Mouse (Mus musculus): ENCODE results near the gene Zfp663.

Zfp663 gene

GRCm38 (mm10) chr2:165370348-165370747 lies 1.8 kb upstream of the Zfp663 start:
- DNase-seq (ENCODE audit: low read depth, low spot score), result no peak

- no peak for DNase-seq (ENCODE audit: low read depth, low spot score)
Measured at GRCm38 (mm10) chr2:165367868-165368439, 575 bp downstream of the Zfp663 start.

GRCm38 (mm10) chr2:165367047-165367520 lies 1.4 kb downstream of the Zfp663 start:
- DNase-seq (ENCODE audit: low read depth, low spot score), result peak; percentile 27

- DNase-seq (ENCODE audit: low read depth, low spot score), result peak; percentile 42
Measured at GRCm38 (mm10) chr2:165364334-165365091, 4.0 kb downstream of the Zfp663 start.

GRCm38 (mm10) chr2:165363282-165363681 lies 5.2 kb downstream of the Zfp663 start:
- no peak for DNase-seq (ENCODE audit: low read depth, low spot score)

GRCm38 (mm10) chr2:165360861-165361260 lies 7.7 kb downstream of the Zfp663 start:
- DNase-seq (ENCODE audit: low read depth, low spot score), result peak; percentile 93

GRCm38 (mm10) chr2:165351828-165352513 lies 16.6 kb downstream of the Zfp663 start:
- DNase-seq (ENCODE audit: low read depth, low spot score), result no peak

- no peak for DNase-seq (ENCODE audit: low read depth, low spot score)
Measured at GRCm38 (mm10) chr2:165349466-165349865, 19.1 kb downstream of the Zfp663 start.

- DNase-seq (ENCODE audit: low read depth, low spot score), result no peak
Measured at GRCm38 (mm10) chr2:165346180-165346579, 22.3 kb downstream of the Zfp663 start.

- peak; percentile 35 for DNase-seq (ENCODE audit: low read depth, low spot score)
Measured at GRCm38 (mm10) chr2:165337191-165337590, 31.3 kb downstream of the Zfp663 start.

- DNase-seq (ENCODE audit: low read depth, low spot score), result no peak
Measured at GRCm38 (mm10) chr2:165332610-165333210, 35.8 kb downstream of the Zfp663 start.

- no peak for DNase-seq (ENCODE audit: low read depth, low spot score)
Measured at GRCm38 (mm10) chr2:165329703-165330102, 38.8 kb downstream of the Zfp663 start.

- DNase-seq (ENCODE audit: low read depth, low spot score), result no peak
Measured at GRCm38 (mm10) chr2:165328746-165329145, 39.8 kb downstream of the Zfp663 start.

- no peak for DNase-seq (ENCODE audit: low read depth, low spot score)
Measured at GRCm38 (mm10) chr2:165327386-165327785, 41.1 kb downstream of the Zfp663 start.

GRCm38 (mm10) chr2:165326304-165327190 lies 42.0 kb downstream of the Zfp663 start, which contains the start of gene Elmo2:
TSS of gene Elmo2 (minus strand) at chr2:165326479.
- peak; percentile 97 for DNase-seq (ENCODE audit: low read depth, low spot score)

- DNase-seq (ENCODE audit: low read depth, low spot score), result peak; percentile 57
Measured at GRCm38 (mm10) chr2:165325521-165326303, 42.8 kb downstream of the Zfp663 start.

GRCm38 (mm10) chr2:165323928-165324327 lies 44.6 kb downstream of the Zfp663 start:
- no peak for DNase-seq (ENCODE audit: low read depth, low spot score)

GRCm38 (mm10) chr2:165323484-165323883 lies 45.0 kb downstream of the Zfp663 start:
- DNase-seq (ENCODE audit: low read depth, low spot score), result no peak

- DNase-seq (ENCODE audit: low read depth, low spot score), result no peak
Measured at GRCm38 (mm10) chr2:165321981-165322735, 46.4 kb downstream of the Zfp663 start.
